Mouse (Mus musculus): ENCODE results near the gene Zwilch.

Gene Zwilch

GRCm38 (mm10) chr9:64110502-64110901, 62.4 kb downstream of the Zwilch start:
- no peak for DNase-seq (ENCODE audit: low spot score in 2 of 2)

DNA sequence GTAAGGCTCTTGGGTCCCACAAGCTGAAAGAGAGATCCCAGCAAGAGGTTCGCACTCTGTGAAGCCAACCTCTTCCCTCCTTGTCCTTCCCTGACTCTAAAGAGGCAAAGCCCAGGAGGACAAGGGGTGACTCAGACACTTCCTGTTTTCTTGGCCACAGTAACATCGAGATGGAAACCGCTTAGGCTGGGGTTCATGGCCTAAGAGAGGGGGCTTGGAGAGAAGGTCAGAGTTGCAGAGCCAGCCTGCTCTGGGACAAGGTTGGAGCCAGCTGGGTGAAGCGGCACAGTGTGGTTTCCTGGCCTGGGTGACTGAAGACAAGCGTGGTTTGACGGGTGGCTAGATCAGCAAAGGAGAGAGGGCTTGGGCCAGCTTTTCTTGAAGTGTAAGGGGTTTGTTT, 67.6 kb downstream of the Zwilch start:
- no peak for DNase-seq (ENCODE audit: low spot score in 2 of 2)

- peak in 1 of 2 experiments; percentile 72 for DNase-seq (ENCODE audit: low spot score in 2 of 2)
Measured at GRCm38 (mm10) chr9:64100442-64100841, 72.5 kb downstream of the Zwilch start.

- no peak for DNase-seq (ENCODE audit: low spot score in 2 of 2)
Measured at GRCm38 (mm10) chr9:64098282-64098681, 74.6 kb downstream of the Zwilch start.

- DNase-seq (ENCODE audit: low spot score in 2 of 2): no peak
Measured at GRCm38 (mm10) chr9:64094083-64094482, 78.8 kb downstream of the Zwilch start.

DNA sequence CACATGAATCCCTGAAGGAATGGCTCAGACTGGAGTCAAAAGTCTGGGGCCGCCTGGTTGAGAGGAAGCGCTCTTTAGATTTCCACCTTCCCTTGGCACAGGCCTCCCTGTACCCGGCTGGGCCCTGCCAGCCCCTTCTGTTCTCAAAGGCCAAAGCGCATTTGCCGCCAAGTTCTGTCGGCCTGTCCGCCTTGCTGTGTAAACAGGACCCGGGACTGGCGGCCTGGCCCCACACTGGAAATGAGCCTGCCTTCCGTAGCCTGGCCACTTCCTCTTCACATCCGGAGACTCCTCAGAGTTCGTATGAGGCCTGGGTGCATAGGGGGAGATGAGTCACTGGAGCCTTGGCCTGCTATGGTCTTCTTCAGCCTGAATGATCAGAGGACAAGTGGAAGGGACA, 83.9 kb downstream of the Zwilch start:
- DNase-seq (ENCODE audit: low spot score in 2 of 2): peak in 1 of 2 experiments; percentile 22

DNA sequence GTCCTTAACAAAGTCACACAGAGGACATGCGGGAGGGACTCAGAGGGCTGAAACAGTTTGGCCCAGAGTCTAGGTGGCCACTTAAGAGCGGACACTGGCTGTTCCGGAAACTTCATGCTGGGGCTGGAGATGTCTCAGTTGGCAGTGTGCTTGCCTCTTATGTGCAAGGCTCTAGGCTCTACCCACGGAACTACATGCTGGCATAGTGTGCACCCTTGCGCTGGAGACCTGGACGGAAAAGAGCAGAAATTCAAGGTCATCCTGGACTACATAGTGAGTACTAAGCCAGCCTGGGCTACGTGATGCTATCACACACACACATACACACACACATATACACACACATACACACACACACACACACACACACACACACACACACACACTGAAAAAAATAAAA, 84.6 kb downstream of the Zwilch start:
- no peak for DNase-seq (ENCODE audit: low spot score in 2 of 2)

DNA sequence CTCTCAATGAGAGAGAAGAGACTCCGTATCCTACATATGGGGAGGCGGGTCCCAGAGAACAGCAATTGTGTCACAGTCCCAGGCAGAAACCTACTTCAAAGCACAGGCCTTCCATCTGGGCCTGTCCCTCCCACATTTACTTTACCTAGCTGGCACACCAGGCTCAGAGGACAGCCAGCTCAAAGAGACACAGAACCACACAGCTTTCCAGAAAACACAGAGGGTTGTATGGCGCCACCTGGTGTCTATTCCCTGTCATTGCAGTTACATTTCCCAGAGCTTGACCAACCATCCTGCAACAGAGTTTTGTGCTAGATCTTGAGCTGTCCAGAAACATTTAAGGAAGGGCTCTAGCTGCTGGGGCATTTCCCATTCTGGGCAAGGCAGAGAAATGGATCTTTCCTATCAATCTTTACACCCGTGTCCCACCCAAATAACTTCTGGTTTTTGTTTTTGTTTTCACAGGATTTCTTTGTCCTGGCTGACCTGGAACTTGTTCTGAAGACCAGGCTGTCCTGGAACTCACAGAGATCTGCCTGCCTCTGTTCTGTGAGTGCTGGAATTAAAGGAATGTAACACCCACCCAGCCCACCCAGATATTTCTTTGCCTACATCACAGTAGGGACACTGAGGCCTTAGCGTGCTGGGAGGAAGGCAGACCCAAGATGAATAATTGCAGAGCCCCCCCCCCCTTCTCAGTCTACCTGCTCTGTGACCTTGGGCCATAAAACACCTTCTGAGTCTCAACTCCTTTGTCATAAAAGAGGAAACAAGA, 85.3 kb downstream of the Zwilch start:
- DNase-seq (ENCODE audit: low spot score in 2 of 2): peak; percentile 52 to 75
